Comparison of ENCODE assay signal across 8 mouse cellular contexts in genomic region chr5:31563496-31563895, GRCm38 (mm10). TPM values are rescaled to one million over a fixed set of nuclear protein-coding genes. Genes with fewer than 3 reads are reported as not detected.
DNase-seq lines count a peak whose midpoint lies in the region; ATAC-seq and TF ChIP-seq lines count a peak whose summit lies in the region.

No protein-coding gene starts in this region.

- no peaks in the 10 kb centered on the region for H3K36me3 ChIP-seq in kidney, adult 2 months (ENCODE audit: control insufficient read depth, insufficient read depth, low read length)
- peaks cover 3% of the 10 kb centered on the region; the same call in 1 of the 2 replicates for H3K36me3 ChIP-seq in limb, embryonic 11.5 days (ENCODE audit: control insufficient read depth, insufficient read depth, low read length)
- H3K36me3 ChIP-seq in stomach, postnatal 0 days (ENCODE audit: control insufficient read depth, insufficient read depth, low read length): no peaks in the 10 kb centered on the region

- peaks cover 6% of the 10 kb centered on the region for H3K4me1 ChIP-seq in cortical plate, adult 2 months (ENCODE audit: control insufficient read depth, insufficient read depth, low read length)
- H3K4me1 ChIP-seq in kidney, adult 2 months (ENCODE audit: control insufficient read depth, insufficient read depth, low read length): peaks cover 3% of the 10 kb centered on the region
- H3K4me1 ChIP-seq in limb, embryonic 11.5 days (ENCODE audit: control insufficient read depth, insufficient read depth, low read length): no peaks in the 10 kb centered on the region
- peaks cover 3% of the 10 kb centered on the region; the same call in 1 of the 2 replicates for H3K4me1 ChIP-seq in stomach, postnatal 0 days (replicated peaks; ENCODE audit: control insufficient read depth, insufficient read depth)

- no peak overlapping the region for H3K9ac ChIP-seq in limb, embryonic 11.5 days (ENCODE audit: low read length)
- H3K9ac ChIP-seq in stomach, postnatal 0 days (ENCODE audit: low read length): peak overlapping the region; percentile 41; the same call in 1 of the 2 replicates

- no peak overlapping the region for H3K4me3 ChIP-seq in cortical plate, adult 2 months (ENCODE audit: insufficient read depth, low read length)
- no peak overlapping the region for H3K4me3 ChIP-seq in kidney, adult 2 months (ENCODE audit: insufficient read depth, low read depth, low read length)
- no peak overlapping the region for H3K4me3 ChIP-seq in limb, embryonic 11.5 days (ENCODE audit: low read depth, low read length)
- H3K4me3 ChIP-seq in stomach, postnatal 0 days (ENCODE audit: low read depth, low read length): no peak overlapping the region

- DNase-seq in A20 (ENCODE audit: low read depth, low spot score) (peak; percentile 51), adipocyte (ENCODE audit: low spot score) (peak; percentile 93)
- DNase-seq in heart, adult 11 months: peak; percentile 96
- DNase-seq in kidney, adult 2 months: peak; percentile 81
- DNase-seq in limb, embryonic 11.5 days (ENCODE audit: low spot score): peak; percentile 87
- DNase-seq in naive thymus-derived CD4-positive, alpha-beta T cell, adult 2 months (ENCODE audit: low read depth): peak; percentile 81
- peak; percentile 83 for DNase-seq in stomach, postnatal 0 days (ENCODE audit: low spot score)

- TF ChIP-seq CTCF in cortical plate, adult 2 months (IDR thresholded peaks at IDR 0.05; ENCODE audit: extremely low read depth, insufficient read depth, low read length): peak; percentile 96
- TF ChIP-seq CTCF in kidney, adult 2 months (conservative IDR thresholded peaks at IDR 0.05; ENCODE audit: insufficient read depth, insufficient read length, low read depth, low read length): peak; percentile 93
- TF ChIP-seq CTCF in stomach, postnatal 0 days (IDR thresholded peaks at IDR 0.05; ENCODE audit: low read depth): peak; percentile 99

- TF ChIP-seq EP300 in stomach, postnatal 0 days (optimal IDR thresholded peaks at IDR 0.05): no peak

- WGBS in kidney, adult 2 months: 7% methylated on average over 6 of the region's 6 CpGs
- 10% methylated on average over 6 of the region's 6 CpGs for WGBS in limb, embryonic 11.5 days
- WGBS in stomach, postnatal 0 days: 6% methylated on average over 6 of the region's 6 CpGs

- H3K27ac ChIP-seq in cortical plate, adult 2 months (ENCODE audit: insufficient read depth, low read length): no peak overlapping the region
- no peak overlapping the region for H3K27ac ChIP-seq in kidney, adult 2 months (ENCODE audit: insufficient read depth, low read depth, low read length)
- no peak overlapping the region for H3K27ac ChIP-seq in limb, embryonic 11.5 days (replicated peaks; ENCODE audit: low read depth, low read length)
- peak overlapping the region; percentile 65 for H3K27ac ChIP-seq in stomach, postnatal 0 days (replicated peaks)

- no peaks in the 10 kb centered on the region for H3K9me3 ChIP-seq in limb, embryonic 11.5 days (ENCODE audit: control insufficient read depth, low read length)
- no peaks in the 10 kb centered on the region for H3K9me3 ChIP-seq in stomach, postnatal 0 days (ENCODE audit: control insufficient read depth, low read length)

- no peak for TF ChIP-seq POLR2A in cortical plate, adult 2 months (IDR thresholded peaks at IDR 0.05; ENCODE audit: extremely low read depth, insufficient read depth, low read length)
- no peak for TF ChIP-seq POLR2A in kidney, adult 2 months (IDR thresholded peaks at IDR 0.05; ENCODE audit: low read depth, low read length)

- no peak overlapping the region for H3K4me2 ChIP-seq in limb, embryonic 11.5 days (ENCODE audit: low read depth, severe bottlenecking)
- 0 out of 2 replicates have a peak overlapping the region, but pooled peaks have one; percentile 17 for H3K4me2 ChIP-seq in stomach, postnatal 0 days (replicated peaks; ENCODE audit: low read depth)

- H3K27me3 ChIP-seq in kidney, adult 2 months (replicated peaks; ENCODE audit: control insufficient read depth, insufficient read depth, low read length): no peaks in the 10 kb centered on the region
- no peaks in the 10 kb centered on the region for H3K27me3 ChIP-seq in limb, embryonic 11.5 days (ENCODE audit: control insufficient read depth, insufficient read depth, low read length)
- H3K27me3 ChIP-seq in stomach, postnatal 0 days (ENCODE audit: control insufficient read depth, insufficient read depth, low read length): no peaks in the 10 kb centered on the region

- no peak for ATAC-seq in limb, embryonic 11.5 days (ENCODE audit: insufficient number of reproducible peaks, low FRiP score, low TSS enrichment, low read depth)
- peak; percentile 40 for ATAC-seq in stomach, postnatal 0 days (ENCODE audit: low FRiP score, low TSS enrichment)

RNA-seq across cellular contexts. Expression of gene Mrpl33, which starts 33.2 kb away (rescaled TPM):
- 108 and 111 TPM in 2 replicates for polyA plus RNA-seq in cortical plate, adult 2 months (2012; rRNA removed)
- 24.1 and 34.3 TPM in 2 replicates for polyA plus RNA-seq in kidney, adult 2 months (2012; rRNA removed)
- polyA plus RNA-seq in limb, embryonic 11.5 days (2014; fragmentation: Nextera tagmentation; extraction: Ambion mirVana): 254 and 258 TPM in 2 replicates
- 359 and 382 TPM in 2 replicates for polyA plus RNA-seq in stomach, postnatal 0 days (2015; fragmentation: Nextera tagmentation; extraction: Ambion mirVana)

RNA-seq across cellular contexts. Expression of gene Supt7l, which starts 35.9 kb away (rescaled TPM):
- 14.2 and 15.5 TPM in 2 replicates for polyA plus RNA-seq in cortical plate, adult 2 months (2012; rRNA removed)
- polyA plus RNA-seq in kidney, adult 2 months (2012; rRNA removed): 16.2 and 17.7 TPM in 2 replicates
- 26.5 and 27.0 TPM in 2 replicates for polyA plus RNA-seq in limb, embryonic 11.5 days (2014; fragmentation: Nextera tagmentation; extraction: Ambion mirVana)
- 8.4 and 9.1 TPM in 2 replicates for polyA plus RNA-seq in stomach, postnatal 0 days (2015; fragmentation: Nextera tagmentation; extraction: Ambion mirVana)

RNA-seq across cellular contexts. Expression of gene Slc4a1ap, which starts 36.7 kb away (rescaled TPM):
- polyA plus RNA-seq in cortical plate, adult 2 months (2012; rRNA removed): 26.0 and 26.9 TPM in 2 replicates
- polyA plus RNA-seq in kidney, adult 2 months (2012; rRNA removed): 10.4 and 11.2 TPM in 2 replicates
- 32.3 and 35.5 TPM in 2 replicates for polyA plus RNA-seq in limb, embryonic 11.5 days (2014; fragmentation: Nextera tagmentation; extraction: Ambion mirVana)
- polyA plus RNA-seq in stomach, postnatal 0 days (2015; fragmentation: Nextera tagmentation; extraction: Ambion mirVana): 13.9 and 15.2 TPM in 2 replicates
